Mouse (Mus musculus) spleen, postnatal 4 days (tissue): Measurements from ENCODE around the gene Lce6a.

Experiments used
- DNase-seq, 2 experiments: peaks; one replicate each; pipeline ENCODE4 v3.0.0; 2022; ENCODE audit warnings: low spot score in 2 of 2

Lce6a gene

DNA sequence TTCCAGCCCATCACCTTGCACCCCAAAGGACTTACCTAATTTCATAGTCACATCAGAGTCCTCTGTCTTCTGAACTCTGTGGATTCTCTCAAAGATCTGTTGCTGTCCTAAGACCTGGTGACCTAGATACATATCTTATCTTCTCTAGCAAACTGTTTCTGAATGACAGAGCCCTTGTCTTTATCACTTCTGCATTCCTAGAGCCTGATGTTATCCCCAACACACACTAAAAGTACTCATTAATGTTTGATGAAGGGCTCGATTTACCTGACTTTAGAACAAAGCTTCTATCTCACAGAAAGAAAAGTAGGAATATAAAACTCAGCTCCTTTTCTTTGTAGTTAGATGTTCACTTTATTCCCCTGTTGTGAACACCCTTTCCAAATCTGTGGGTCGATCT, at the start of gene Lce6a:
Gene Lce6a (minus strand): TSS at position 101 of the 400 bp plus-strand sequence.
- DNase-seq = no peak

DNA sequence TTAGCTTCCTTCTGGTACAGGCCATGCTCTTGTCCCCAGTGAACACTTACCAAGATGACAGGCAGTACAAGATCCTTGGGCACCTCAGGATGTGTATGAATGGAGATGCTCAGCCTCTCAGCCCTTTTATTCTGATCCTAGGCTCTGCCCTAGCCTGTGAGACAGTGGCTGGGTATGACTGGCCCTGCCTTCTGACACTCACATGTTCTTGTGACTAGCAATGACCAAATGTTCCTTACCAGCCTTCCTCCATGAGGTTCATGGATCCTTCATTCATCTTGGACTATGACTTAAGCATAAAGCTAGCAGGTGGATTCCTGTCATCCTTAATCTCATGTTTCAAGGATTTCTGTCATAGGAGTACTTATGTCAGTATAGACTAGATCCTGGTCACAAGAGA, 48.8 kb upstream of the Lce6a start, which contains the start of gene Lce1a2:
Gene Lce1a2 (minus strand): TSS at position 101 of the 400 bp plus-strand sequence.
- DNase-seq = no peak

DNA sequence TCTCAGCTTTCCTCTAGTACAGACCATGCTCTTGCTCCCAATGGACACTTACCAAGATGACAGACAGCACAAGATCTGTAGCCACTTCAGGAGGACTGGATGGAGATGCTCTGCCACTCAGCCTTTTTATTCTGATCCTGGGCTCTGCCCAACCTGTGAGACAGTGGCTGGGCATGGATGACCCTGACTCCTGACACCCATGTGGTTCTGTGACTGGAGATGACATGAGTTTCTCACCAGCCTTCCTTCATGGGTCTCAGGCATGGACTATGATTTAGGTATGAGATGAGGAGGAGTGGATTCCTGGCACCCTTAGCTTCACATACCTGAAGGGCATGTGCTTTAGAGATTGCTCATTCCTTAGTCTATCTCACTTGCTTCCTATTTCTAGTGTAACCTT, 35.4 kb upstream of the Lce6a start, which contains the start of gene Lce1b:
Gene Lce1b (minus strand): TSS at position 101 of the 400 bp plus-strand sequence.
- no peak for DNase-seq

DNA sequence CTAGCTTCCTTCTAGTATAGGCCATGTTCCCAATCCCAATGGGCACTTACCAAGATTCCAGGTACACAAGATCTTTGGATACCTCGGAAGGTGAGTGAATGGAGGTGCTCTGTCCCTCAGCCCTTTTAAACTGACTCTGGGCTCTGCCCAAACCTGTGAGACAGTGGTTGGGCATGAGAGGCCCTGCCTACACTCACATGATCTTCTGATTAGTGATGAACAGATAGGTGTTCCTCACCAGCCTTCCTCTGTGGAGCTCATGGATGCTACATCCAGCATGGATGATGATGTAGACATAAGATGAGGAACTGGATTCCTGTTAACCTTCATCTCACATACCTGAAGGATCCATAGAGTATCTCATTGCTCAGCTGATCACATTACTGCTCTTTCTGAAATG, 26.7 kb upstream of the Lce6a start, which contains the start of gene Lce1a1:
Gene Lce1a1 (minus strand): TSS at position 101 of the 400 bp plus-strand sequence.
- DNase-seq = no peak

DNA sequence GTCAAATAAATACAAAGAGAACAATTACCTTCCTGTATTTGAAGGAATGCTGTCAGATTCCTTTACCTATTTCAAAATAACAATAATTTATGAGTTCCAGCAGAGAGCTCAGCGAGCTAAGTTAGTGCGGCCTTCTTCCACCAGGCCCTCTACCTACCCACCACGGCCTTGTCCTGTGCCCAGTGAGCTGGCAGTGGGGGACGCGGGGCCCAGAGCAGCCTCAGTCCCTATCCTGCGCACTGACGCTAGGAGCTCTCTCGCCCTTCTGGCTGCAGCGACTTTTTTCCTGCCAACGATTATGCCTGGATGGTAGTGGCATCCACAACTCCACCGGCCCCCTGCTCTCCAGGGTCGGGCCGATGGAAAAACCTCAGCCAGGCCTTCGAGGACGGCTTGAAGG, 18.4 kb upstream of the Lce6a start:
- DNase-seq = no peak

DNA sequence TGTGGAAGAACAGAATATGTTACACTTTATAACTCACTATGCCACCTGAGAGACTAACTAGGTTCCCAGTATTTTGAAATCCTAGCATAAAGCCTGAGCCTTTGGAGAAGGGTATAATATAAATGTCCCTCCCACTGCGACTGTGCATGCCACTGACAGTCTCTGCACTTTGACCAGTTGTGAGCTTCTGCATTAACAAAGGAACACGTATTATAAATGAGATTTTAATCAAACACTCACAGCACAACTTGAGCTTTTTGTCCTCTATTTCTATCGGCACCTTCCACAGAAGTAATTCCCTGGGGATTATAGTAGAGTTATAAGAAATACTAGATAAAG, 17.2 kb upstream of the Lce6a start:
- DNase-seq = no peak

DNA sequence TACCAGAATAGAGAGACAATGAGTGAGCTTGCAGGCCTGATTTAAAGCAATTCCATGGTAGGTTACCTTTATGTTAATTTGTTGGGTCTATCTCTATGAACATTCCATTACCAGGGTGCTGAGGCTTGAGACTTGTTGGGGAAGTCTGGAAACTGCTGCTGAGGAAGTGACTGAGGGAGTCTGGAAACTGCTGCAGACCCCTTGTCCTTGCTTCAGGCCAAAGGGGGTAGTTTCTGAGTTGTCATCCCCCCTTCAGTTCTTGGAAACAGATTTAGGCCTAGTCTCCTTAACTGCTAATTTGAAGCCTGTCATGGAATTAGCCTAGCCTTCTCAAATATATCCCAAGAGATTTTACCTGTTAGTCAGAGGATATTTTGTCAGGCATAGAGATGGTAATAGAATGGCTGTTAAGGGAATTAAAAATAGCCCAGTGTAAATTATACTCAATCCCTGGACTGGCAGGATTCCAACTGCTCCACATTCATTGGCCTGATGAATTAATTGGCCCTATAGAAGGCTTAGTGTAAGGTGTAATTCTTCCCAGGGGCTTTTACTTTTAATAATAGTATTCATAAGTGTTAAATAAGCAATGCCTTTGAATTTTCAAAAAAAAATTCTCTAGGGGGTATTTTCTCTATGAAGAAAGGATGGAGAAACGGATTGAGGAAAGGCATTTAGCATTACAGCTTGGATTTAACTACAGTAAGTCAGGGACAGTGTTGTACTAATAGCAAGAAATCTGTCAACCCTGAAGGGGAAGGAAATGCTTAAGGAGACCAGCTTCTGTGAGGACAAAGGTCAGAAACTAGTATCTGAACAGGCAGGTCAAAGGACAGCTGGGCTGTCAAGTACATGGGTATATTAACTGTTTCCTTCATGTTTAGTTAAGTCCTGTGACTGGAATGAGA, 16.5 kb upstream of the Lce6a start:
- DNase-seq = no peak

DNA sequence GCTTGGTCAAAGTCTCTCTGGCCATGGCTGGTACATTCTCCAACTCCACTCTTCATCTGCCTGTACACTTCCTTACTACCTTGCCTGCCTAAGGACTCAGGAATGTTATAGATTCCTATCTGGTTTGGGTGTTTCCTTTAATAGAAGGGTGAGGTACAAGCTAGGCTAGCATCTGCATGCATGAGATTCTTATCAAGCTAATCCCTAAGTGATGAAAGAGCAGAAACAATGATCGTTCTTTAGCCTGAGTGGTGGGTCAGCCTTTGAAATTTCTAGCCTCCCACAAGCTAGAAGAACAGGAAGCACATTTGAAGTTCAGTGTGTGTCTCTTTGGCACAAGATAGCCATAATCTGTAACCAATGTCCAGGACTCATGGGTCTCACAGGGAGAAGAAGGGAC, 11.7 kb downstream of the Lce6a start:
- DNase-seq = no peak

DNA sequence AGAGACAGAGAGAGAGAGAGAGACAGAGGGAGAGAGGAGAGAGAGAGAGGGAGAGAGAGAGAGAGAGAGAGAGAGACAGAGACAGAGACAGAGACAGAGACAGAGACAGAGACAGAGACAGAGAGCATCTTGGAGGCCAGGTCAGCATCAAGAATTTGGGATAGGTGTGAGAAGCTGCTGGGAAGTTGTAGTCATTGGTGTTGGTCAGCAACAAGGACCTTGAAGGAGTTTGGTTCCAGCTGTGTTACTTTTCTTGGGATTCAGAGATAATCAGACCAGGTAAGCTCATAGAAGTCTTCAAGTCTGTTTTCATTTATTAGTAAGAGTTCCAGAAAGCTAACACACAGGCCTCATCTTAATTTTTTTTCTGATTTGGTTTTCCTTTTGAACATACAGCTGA, 14.1 kb downstream of the Lce6a start, which contains the start of gene 2210017I01Rik:
Gene 2210017I01Rik (minus strand): TSS at position 101 of the 400 bp plus-strand sequence.
- no peak for DNase-seq

DNA sequence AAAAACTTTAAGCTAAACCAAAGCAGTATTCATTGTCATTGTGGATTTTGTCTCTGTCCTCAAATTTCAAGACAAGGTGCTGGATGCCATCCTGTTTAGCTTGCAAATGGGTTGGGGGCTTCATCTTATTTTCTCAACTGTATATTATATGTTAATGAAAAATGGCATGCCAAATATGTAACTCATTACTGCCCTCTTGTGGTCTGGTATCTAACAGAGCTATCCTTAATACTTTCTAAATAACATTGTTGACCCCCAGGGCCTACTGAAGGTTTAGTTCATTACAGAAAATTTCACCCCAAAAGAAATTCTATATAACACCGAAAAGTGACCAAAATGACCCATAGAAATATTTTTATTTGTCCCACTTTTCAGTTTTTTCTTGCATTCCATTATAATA, 19.3 kb downstream of the Lce6a start:
- DNase-seq = no peak

DNA sequence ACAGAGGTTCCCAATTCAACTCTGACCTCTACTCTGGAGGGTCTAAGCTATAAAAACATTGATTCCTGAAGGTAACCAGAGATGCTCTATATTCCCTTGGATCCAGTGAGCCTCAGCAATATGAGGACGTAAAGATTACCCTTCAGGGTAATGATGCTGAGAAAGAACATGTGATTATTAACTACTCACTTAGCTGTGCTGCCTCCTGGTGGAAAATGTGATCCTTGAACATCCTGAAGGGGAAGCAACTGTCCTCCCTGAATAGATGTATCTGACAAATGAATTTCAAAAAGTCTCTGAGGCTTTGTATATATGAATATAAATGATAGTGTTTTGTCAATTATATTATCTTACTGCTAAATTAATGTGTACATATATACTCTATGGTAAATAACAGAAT, 21.0 kb downstream of the Lce6a start:
- DNase-seq = no peak

DNA sequence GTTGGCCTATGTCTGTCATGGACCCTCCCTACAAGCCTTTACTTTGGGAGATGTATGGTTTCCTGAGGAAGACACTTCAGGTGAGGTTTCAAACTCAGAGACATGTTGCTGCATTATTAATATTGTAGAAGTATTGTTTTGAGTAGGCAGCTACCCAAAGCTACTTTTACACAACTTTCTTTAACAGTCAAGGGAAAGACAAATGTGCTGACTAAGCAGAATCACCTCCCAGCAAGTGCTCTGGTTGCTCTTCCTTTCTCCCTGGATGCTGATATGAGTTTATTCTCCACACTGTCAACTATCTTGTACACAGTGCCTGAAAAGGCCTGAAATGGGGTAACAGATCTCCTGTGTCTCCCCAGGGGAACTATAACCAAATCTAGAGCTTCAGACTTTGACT, 21.5 kb downstream of the Lce6a start:
- no peak for DNase-seq

DNA sequence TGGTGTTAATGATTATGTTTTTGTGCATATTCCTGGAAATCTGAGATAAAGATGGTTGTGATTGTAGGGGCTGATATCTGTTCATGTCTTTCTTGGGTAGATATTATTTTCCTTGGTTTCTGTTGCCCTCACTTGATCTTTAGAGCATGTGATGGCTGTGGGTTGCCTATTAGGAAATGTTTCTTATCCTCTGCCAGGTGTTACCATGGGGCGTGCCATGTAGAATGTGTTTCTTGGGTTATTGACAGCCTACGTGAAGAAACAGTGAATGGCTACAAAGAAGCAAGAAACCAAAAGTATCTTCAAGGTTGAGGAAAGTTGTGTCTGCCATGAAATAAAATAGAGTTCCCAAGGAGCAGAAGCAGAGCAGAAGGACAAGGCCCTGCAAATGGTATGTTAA, 23.0 kb downstream of the Lce6a start:
- DNase-seq = no peak

DNA sequence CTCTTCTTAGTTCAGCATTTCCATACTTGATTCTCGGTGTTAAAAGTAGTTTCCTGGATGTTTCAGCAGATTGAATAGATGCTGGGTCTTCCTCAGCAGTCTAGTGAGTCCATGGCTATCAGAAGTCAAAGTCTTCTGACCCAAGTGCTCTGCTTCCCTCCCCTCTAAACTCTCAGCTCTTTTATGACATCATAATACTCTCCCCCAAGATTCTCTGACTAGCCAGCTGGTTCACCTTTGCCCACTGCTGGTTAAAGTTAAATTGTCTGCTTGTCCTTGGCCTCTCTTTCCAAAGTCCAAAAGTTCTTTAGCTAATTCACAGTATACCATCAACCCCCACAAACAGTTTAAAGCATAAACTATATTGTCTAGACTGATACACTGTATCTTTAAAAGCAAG, 32.6 kb downstream of the Lce6a start, which contains the start of gene Smcp:
Gene Smcp (minus strand): TSS at position 140 of the 400 bp plus-strand sequence.
- no peak for DNase-seq

DNA sequence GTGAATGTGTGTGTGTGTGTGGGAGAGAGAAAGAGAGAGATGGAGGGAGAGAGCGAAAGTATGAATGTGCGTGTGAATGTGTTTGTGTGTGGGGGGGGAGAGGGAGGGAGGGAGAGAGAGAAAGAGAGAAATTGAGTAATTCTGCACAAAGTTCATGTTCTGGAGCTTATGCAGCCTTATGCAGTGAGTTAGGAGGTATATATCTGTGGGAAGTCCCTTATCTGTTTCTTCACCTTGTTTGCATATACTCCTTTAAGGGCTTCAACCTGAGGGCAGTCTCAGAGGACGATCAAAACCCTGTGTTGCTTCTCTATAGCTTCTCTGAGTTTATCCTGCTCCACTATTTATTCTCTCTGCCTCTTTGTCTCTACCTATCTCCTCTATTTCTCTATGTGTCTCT, 34.3 kb downstream of the Lce6a start:
- no peak for DNase-seq

DNA sequence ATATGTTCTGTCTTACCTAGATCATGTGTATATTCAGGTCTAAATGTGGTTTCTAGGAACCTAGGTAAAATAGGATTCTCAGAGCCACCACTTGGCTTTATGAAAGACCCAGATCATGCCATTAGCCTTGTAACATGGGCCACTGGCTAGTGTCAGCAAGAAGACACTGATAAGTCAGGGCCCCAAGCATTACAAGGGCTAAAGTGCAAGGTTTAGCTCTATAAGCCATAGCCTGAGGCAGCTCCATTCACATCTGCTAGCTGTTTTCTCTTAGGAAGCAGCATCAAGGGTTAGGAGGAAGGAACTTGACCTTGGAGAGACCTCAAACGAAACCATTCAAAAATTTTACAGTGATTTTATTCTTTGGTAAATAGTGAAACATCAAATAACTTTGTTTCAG, 36.4 kb downstream of the Lce6a start:
- DNase-seq = no peak

DNA sequence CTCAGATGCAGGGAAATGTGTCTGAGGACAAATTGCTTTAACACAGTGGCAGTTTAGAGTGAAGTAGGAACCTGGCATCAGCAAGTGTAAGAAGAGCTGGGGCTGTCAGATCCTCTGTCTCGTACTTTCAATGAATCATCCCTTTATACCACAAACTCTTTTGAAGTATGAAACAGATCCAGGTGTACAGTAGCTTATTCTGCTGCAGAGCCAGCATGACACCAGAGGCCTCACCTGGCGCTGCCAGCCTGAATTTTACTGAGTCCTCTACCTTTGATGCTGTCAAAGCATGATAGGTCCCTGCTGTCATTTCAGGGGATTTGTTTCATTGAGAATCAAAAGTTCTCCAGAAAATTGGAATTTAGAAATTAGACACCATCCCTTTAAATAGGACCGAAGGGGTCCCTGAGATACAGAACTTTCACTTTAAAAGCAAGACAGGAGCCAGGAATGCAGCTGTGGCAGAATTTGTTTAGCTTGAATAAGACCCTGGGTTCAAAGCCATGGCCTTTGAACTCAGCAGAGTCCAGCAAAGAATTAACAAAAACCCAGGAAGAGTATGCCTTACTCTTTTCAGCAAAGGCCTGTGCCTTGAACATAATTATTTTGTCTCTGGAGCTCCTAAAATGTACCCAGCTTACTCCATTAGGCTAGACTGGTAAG, 38.2 kb downstream of the Lce6a start:
- DNase-seq = no peak

DNA sequence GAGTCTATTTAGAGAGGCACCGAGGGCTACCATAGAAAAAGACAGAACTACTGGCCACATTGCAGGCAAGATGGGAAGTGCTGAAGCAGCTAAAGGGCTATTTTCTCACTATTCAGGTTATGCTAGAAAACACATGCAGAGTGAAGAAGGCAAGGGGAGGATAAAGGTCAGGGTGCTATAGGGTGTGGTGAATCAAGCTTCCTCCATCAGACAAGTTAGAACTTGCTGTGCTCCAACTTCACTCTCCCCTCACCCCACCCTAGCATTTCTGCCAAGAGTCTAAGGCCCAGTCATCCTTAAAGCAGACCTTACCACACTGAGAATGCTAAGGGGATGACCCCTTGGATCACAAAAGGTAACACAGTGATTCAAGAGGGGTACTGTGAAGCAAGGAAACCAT, 42.0 kb downstream of the Lce6a start:
- no peak for DNase-seq

DNA sequence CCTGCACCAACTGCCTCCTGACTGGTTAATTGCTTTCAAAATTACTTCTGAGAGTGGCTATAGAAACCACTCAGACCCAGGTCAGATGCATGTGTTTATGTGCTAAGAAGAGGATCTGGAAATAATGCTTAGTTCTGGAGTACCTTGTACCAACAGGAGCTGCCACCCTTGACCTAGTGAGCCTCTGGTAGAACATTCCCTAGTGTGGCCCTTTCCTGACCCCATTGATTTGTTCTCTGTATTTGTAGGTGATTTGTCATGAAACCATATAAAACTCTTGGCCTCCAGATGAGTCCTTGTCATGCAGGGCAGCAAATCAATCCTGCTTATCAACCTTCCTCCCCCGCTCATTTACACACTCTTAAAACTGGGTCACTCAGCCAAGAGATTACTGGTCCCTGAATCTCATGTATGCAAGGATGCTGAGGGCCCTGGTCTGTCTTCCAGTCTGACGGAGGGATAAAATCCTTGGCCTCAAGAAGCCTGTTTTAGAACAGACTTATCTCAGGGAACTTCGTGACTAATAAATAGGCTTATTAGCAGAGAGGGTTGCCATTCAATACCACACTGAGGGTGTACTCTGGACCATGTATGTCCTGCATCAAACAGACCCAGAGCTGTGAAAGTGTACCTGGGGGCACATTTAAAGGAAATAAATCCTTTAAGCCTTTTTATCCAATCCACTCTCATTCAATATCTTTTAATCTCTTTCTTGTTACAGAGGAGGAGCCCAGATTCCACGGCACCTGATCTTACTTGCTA, 42.6 kb downstream of the Lce6a start:
- DNase-seq = no peak

DNA sequence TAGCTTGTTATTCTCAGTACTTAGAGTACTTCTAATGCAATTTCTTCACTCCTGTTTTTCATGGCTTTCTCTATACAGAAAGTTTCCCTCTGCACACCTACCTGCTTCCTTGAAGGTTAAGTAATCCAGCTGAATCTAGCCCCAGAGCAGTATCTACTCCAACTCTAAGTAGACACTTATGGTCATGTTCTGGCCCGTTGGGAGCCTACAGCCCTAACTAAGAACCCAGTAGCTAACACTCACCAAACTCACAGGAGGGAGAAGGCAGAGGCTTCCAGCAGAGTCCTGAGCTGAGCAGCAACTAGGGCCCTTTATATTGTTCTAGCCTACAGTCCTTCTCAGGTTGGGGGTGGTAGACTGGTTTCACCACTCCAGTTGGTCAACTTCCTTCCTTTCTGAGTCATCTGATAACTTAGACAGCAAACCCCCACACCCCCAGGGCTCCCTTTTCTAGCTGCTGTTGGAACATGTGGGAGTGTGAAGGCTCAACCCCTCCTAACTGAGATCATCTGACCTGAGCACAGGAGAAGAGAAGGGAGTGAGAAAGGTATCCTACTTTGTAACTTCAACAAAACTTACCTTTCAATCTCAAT, 47.9 kb downstream of the Lce6a start, which contains the start of gene Ivl:
Gene Ivl (minus strand): TSS at position 287 of the 593 bp plus-strand sequence.
- no peak for DNase-seq

DNA sequence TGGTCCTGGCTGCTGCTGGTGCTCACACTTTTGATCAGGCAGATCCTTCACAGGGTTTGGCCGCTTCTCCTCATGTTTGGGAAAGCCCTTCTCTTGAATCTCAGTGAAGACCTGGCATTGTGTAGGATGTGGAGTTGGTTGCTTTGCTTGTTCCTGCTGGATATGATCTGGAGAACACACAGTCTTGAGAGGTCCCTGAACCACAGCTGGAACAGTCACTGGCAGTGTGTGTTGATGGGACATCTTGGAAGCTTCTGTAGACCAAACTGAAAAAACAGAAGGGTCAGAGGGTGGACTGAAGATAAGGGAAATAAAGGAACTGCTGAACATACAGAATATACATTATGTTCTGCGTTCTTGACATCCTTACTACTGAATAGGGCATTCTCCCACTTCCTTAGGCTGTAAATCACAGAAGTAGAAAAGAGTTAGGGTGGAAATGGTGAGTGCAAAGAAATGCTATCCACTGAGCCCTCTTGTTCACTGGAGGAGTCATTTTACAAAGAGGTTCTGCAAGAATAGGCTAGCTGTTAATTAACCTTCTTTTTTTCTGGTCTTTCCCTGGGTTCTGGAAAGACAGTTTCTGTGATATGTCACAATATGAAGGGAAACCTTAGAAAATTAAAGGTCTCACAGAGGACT, 48.8 kb downstream of the Lce6a start:
- no peak for DNase-seq
